Mouse (Mus musculus): ENCODE measurements around the gene Sdccag8. TPM values are rescaled to one million over a fixed set of nuclear protein-coding genes. Genes with fewer than 3 reads are reported as not detected.

Gene Sdccag8
- polyA plus RNA-seq, 1 experiment: 21.3 TPM

GRCm38 (mm10) chr1:176871975-176872374, 57.5 kb downstream of the Sdccag8 start:
- no peak for DNase-seq (ENCODE audit: extremely low spot score in 1 of 2, low spot score in 1 of 2)

DNA sequence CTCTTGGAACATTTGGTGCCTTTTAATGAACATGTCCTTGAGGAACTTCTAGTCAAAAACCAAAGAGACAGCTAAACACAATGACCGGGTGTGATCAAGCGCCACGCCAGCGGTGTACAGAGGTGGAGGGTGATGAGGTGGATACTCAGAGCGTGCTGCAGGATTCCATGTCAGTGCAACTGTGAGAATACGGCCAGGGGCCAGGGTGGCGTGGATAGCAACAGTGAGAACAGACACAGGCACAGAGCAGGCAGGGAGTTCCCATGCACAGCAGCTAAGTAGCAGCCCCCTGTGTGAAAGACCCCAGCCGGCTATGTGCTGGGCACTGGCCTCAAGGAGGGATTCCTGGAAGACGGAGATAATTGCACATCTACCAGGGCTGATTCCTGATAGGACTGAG, 59.0 kb downstream of the Sdccag8 start:
- DNase-seq (ENCODE audit: extremely low spot score in 1 of 2, low spot score in 1 of 2): no peak

DNA sequence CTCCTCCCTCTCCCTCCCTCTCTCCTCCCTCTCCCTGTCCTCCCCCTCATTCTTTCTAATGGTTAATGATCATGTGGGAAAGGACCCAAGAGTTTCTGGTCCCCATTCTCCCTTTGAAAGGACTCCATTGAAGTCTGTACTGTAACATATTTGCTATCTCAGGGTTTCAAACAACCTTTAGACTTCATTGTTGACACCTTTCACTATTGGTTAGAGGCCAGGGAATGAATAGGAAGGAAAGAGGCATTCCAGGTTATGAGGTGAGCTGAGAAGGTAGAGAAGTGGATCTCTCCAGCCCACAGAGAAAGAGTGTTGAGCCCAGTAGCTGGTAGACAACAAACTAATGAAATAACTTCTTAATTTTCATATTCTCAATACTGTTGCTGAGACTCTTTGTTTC, 59.7 kb downstream of the Sdccag8 start:
- no peak for DNase-seq (ENCODE audit: extremely low spot score in 1 of 2, low spot score in 1 of 2)

- peak in 1 of 2 experiments; percentile 87 for DNase-seq (ENCODE audit: extremely low spot score in 1 of 2, low spot score in 1 of 2)
Measured at GRCm38 (mm10) chr1:176877756-176878155, 63.3 kb downstream of the Sdccag8 start.

DNA sequence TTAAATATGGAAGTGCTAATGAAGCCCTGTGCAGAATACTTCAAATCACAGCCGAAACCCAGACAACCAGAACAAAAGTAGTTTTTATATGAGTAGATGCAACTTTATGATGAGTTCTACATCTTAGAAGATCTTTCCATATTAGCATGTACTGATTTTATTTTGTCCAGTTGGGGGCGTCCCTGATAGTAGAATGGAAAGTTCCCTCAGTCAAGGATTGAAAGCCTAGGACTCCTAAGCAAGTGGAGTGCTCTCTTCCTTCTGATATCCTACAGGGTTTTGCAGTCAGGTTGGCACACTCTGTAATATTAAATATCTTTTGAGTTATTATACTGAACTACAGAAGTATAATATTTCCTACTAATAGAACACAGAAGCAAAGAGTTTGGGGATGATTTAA, 64.5 kb downstream of the Sdccag8 start:
- DNase-seq (ENCODE audit: extremely low spot score in 1 of 2, low spot score in 1 of 2): peak; percentile 28 to 79

- DNase-seq (ENCODE audit: extremely low spot score in 1 of 2, low spot score in 1 of 2): no peak
Measured at GRCm38 (mm10) chr1:176879614-176880013, 65.2 kb downstream of the Sdccag8 start.

GRCm38 (mm10) chr1:176880101-176880500, 65.6 kb downstream of the Sdccag8 start:
- DNase-seq (ENCODE audit: extremely low spot score in 1 of 2, low spot score in 1 of 2): no peak

- no peak for DNase-seq (ENCODE audit: extremely low spot score in 1 of 2, low spot score in 1 of 2)
Measured at GRCm38 (mm10) chr1:176880943-176881342, 66.5 kb downstream of the Sdccag8 start.

DNA sequence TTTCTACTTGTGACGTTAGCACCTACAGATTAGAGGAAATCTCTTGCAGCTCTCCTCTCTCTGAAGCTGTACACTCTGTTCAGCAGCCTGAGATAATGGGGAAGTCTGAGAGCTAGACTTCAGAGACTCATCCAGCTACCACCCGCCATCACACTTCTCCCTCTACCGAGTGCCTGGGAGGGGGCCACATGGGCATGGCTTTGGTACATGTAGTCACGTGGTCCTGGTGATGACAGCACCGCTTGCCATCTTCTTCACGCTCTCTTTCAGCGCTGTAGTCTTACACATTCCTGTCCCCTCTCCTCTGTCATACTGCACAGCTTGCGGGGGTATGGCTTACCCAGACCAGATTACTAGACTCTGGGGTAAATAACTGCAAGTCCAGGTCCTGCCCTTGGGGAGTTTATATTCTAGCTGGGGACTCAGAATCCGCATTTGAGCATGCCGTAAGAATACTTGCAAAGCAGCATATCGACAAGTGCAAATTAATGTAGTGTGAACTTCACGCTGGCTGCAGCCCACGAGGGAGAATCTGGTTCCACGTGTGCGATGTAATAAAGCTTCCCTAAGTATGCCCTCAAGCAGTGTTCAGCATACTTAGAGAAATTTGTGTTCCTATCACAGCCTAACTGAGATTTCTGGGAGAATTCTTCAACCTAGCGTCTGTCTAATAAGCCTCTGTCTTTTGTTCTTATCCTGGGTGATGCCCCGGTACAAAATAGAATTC, 70.9 kb downstream of the Sdccag8 start:
- peak in 1 of 2 experiments; percentile 48 for DNase-seq (ENCODE audit: extremely low spot score in 1 of 2, low spot score in 1 of 2)

GRCm38 (mm10) chr1:176886002-176886401, 71.5 kb downstream of the Sdccag8 start:
- DNase-seq (ENCODE audit: extremely low spot score in 1 of 2, low spot score in 1 of 2): no peak

DNA sequence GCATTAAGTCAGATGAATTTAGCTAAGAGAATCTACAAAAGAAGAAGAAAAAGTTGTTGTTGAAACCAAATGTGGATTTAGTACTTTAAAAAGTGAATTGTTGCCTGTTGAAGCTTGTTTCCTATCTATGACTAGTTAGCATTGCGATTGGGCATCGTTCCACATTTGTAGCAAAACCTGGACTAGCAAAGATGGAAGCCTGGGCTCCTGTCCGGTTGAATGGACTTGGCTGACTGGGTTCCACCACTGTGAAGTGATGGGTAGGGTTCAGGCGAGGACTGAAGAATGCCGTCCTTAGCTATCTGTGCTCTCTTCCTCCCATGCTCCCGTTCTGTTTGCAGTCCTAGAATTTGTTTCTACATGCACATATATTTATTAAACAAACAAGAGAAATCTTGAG, 89.3 kb downstream of the Sdccag8 start:
- DNase-seq (ENCODE audit: extremely low spot score in 1 of 2, low spot score in 1 of 2): no peak

- DNase-seq (ENCODE audit: extremely low spot score in 1 of 2, low spot score in 1 of 2): no peak
Measured at GRCm38 (mm10) chr1:176915946-176916345, 101.5 kb downstream of the Sdccag8 start.

DNA sequence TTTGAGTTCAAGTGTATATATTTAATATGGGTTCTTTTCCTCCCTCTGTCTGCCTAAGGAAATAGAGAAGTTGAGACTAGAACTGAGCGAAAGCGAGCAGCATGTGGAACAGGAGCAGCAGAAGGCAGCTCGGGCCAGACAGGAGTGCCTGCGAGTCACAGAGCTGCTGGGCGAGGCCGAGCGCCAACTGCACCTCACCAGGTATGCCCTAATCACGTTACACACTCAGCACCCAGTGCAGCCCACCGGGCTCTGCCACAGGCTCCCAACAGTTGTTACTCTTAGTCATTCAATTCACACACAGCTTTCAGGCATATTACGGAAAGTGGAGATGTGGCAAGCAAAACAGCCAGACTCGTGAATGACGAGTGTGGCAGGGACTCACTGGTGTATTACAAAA, 105.0 kb downstream of the Sdccag8 start:
- no peak for DNase-seq (ENCODE audit: extremely low spot score in 1 of 2, low spot score in 1 of 2)

DNA sequence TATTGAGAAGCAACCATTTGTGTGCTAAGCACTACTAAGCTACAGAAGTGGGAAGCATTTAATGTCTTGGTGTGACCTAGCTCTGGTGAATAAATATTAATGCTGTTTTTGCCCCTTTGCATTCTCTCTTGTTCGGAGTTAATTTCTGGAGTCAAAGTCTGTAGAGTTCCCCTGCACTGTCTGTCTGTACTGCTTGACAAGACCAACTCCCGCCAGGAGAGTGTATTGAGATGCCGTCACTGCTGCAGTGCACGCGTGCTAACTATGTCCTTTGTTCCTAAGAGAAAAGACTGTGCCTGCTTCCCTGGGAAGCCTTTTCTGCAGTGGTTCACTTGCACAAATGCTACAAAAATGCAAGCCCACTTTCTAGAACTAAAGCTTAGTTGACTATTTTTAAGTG, 108.4 kb downstream of the Sdccag8 start:
- DNase-seq (ENCODE audit: extremely low spot score in 1 of 2, low spot score in 1 of 2): no peak

GRCm38 (mm10) chr1:176926009-176926408, 111.5 kb downstream of the Sdccag8 start:
- DNase-seq (ENCODE audit: extremely low spot score in 1 of 2, low spot score in 1 of 2): no peak

DNA sequence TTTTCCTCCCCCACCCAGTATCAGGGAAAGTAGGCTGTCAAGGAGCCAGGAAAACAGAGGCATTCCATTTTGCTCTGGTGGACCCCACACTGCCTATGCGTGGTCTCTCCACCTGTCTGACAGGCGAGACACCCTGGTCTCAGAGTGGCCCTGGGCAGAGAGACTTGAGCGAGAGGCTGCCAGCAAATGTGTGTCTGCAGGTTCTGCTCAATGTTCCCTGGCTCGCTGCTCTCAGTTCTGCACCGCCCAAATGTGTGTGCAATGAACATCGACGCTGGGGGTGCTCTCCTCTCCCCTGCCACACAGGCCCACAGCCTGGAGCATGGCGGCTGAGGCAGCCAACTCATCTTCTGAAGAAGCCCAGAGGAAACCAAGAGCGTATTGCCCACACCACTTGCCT, 112.9 kb downstream of the Sdccag8 start:
- peak; percentile 21 to 54 for DNase-seq (ENCODE audit: extremely low spot score in 1 of 2, low spot score in 1 of 2)

DNA sequence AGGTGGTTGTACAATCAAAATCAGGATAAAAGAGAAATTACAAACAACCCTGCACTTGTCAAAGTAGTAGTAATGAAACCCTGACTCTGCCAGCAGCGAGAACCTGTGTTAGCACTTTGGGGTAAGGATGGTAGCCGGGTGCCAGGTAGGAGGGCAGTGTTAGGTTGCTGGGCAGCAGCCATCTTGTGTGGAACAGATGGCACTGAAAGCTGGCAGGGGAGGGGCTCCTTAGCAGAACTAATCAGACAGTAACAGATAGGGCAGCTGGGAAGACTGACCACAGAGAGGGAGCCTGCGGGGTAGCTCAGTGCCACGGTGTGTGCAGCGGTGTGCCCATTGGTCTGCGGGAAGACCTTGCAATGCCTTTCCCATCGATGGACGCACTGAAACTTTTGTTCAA, 115.2 kb downstream of the Sdccag8 start:
- DNase-seq (ENCODE audit: extremely low spot score in 1 of 2, low spot score in 1 of 2): peak in 1 of 2 experiments; percentile 46

- no peak for DNase-seq (ENCODE audit: extremely low spot score in 1 of 2, low spot score in 1 of 2)
Measured at GRCm38 (mm10) chr1:176930574-176930973, 116.1 kb downstream of the Sdccag8 start.

GRCm38 (mm10) chr1:176930981-176931500, 116.6 kb downstream of the Sdccag8 start:
- DNase-seq (ENCODE audit: extremely low spot score in 1 of 2, low spot score in 1 of 2): no peak

GRCm38 (mm10) chr1:176931511-176931910, 117.1 kb downstream of the Sdccag8 start:
- no peak for DNase-seq (ENCODE audit: extremely low spot score in 1 of 2, low spot score in 1 of 2)

DNA sequence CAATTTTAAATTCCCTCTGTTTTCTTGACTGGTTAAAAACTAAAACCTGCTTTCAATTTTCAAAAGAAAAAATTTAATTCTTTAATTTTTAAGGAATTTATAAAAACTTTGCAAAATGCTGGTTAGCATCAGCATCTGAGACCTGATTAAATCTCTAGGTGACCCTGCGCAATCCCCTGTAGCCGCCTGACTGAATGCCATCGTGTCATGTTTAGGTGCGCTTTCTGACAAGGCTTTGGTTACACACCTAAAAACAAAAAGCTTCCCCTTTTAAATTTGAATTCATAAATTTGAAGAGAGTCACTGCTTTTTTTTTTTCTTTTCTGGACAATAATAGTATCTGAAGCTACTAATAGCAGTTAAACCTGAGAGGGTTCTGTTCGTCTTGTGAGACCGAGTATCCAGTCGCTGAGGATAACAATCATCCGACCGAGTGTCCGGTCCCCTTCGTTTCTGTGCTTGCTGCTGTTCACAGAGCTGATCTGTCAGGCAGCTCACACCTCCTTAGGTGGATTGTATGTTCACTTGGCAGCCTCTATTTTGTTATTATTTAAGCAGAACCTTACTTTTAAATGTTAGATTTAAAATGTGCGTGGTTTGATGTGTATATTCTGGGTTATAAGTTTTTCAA, 118.0 kb downstream of the Sdccag8 start:
- DNase-seq (ENCODE audit: extremely low spot score in 1 of 2, low spot score in 1 of 2): no peak

DNA sequence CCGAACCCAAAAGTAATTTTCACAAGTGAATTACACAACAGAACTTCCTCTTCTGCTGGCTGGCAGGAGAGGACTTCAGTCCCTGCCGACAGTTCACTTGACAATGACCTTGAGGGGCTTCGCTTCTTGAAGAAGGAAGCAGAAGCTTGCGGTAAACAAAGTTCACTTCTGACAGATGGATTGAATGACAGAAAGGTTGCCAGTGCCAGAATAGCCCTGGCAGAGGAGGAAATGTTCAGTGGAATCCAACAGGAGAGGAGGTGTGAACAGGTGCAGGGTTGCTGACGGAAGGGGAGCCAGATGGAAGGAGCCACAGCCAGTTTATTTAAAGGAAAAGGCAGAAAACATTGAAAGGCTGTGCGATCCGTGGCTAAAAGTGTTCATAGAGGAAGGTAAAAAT, 118.9 kb downstream of the Sdccag8 start:
- peak; percentile 65 to 83 for DNase-seq (ENCODE audit: extremely low spot score in 1 of 2, low spot score in 1 of 2)
